In genomic region chr12:81262821-81263220, GRCm38 (mm10) we compare ENCODE assay signal across 16 mouse cellular contexts.
"Had no signal": no experiment of that assay in that cellular context is flagged by ENCODE, and none has a peak within 500 bp of the region (broad histone marks: within the 10 kb centered on the region; RNA-seq: fewer than 3 reads in every experiment).

No protein-coding gene starts in this region.

- H3K27me3 ChIP-seq: lung, embryonic 15.5 days; megakaryocyte, embryonic 14.5 days; midbrain, embryonic 13.5 days; midbrain, embryonic 15.5 days; neural tube, embryonic 12.5 days; stomach, embryonic 15.5 days had no signal

- H3K4me3 ChIP-seq: lung, embryonic 15.5 days; megakaryocyte, embryonic 14.5 days; midbrain, embryonic 13.5 days; midbrain, embryonic 15.5 days; neural tube, embryonic 12.5 days; stomach, embryonic 15.5 days had no signal

- ATAC-seq: lung, postnatal 0 days; midbrain, embryonic 13.5 days; midbrain, embryonic 15.5 days had no signal

- DNase-seq: lung, postnatal 14 days; lung, postnatal 36 days; right cerebral cortex, postnatal 14 days; thymus, adult 2 months; thymus, postnatal 25 days; thymus, postnatal 4 days had no signal

- H3K27ac ChIP-seq: lung, embryonic 15.5 days; macrophage; midbrain, embryonic 13.5 days; midbrain, embryonic 15.5 days; neural tube, embryonic 12.5 days; stomach, embryonic 15.5 days; stomach, postnatal 0 days had no signal

- H3K36me3 ChIP-seq: lung, embryonic 15.5 days; midbrain, embryonic 13.5 days; midbrain, embryonic 15.5 days; neural tube, embryonic 12.5 days; stomach, embryonic 15.5 days had no signal

- H3K9me3 ChIP-seq: lung, embryonic 15.5 days; megakaryocyte, embryonic 14.5 days; midbrain, embryonic 13.5 days; midbrain, embryonic 15.5 days; neural tube, embryonic 12.5 days; stomach, embryonic 15.5 days had no signal

- H3K4me2 ChIP-seq: lung, embryonic 15.5 days; midbrain, embryonic 11.5 days; midbrain, embryonic 13.5 days; midbrain, embryonic 15.5 days; neural tube, embryonic 12.5 days; stomach, embryonic 15.5 days had no signal

- H3K4me1 ChIP-seq: lung, embryonic 15.5 days; megakaryocyte, embryonic 14.5 days; midbrain, embryonic 13.5 days; midbrain, embryonic 15.5 days; neural tube, embryonic 12.5 days; stomach, embryonic 15.5 days had no signal

- H3K9ac ChIP-seq: lung, embryonic 15.5 days; midbrain, embryonic 13.5 days; midbrain, embryonic 15.5 days; neural tube, embryonic 12.5 days; stomach, embryonic 15.5 days had no signal
